Mouse (Mus musculus): ENCODE data around the gene Aifm1.

DNA sequence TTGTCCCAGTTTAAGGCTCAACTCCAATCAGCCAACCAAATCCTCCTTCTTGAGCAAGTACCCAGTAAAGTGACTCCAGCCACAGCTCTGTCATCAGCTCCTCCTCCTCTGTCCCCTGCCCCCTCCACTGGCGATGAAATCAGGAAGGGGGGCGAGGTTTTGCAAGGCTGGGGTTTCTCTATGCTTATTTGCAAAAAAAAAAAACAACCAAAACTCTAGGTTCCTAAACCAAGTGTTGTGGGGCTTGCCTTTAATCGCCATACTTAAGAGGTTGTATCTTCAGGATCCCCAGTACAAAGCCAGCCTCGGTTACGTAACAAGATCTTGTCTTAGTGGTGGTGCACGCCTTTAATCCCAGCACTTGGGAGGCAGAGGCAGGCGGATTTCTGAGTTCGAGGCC is 84.7 kb downstream of the Aifm1 start:
- TF ChIP-seq POLR2A (IDR thresholded peaks at IDR 0.05; ENCODE audit: extremely low read depth, insufficient read depth, low read length): no peak
- no peak for TF ChIP-seq CTCF (IDR thresholded peaks at IDR 0.05; ENCODE audit: low read depth, low read length)
